Mouse (Mus musculus) ovary, adult 10 weeks (tissue): Measurements from ENCODE around the gene Tbkbp1. TPM values are rescaled to one million over a fixed set of nuclear protein-coding genes. Genes with fewer than 3 reads are reported as not detected.

Experiments
- polyA plus RNA-seq: library from polyadenylated mRNA; stranded (reverse); fragments of 350-450 nt; fragmentation: Illumina TruSeq; extraction: RNeasy Lipid Tissue Mini Kit (QIAGEN cat#74804); gene quantifications from one replicate; pipeline ENCODE4 v1.2.3, GENCODE M21; 2014

Tbkbp1 gene
- polyA plus RNA-seq = not detected

DNA sequence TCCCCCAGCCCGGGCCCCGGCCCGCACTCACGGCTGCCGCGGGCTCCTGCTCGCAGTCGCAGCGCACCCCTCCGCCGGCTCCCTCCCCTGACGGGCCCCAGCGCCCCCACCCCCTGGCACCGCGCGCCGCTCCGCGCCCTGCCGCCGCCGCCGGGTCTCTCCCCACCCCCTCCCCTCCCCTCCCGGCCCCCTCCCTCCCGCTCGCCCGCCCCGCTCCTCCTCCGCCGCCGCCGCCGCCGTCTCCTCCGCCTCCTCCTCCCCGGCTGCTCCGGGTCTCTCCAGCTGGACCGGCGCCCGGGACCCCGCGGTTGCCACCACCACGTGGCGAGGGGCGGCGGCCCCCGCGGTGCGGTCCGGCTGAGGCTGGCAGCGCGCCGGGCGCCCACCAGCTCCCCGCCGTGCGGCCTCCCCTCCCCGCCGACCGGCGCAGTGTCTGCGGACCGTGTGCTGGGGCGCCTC lies at the start of gene Tbkbp1:
TSS of gene Tbkbp1 (minus strand) at position 153 of the 459 bp plus-strand sequence.

DNA sequence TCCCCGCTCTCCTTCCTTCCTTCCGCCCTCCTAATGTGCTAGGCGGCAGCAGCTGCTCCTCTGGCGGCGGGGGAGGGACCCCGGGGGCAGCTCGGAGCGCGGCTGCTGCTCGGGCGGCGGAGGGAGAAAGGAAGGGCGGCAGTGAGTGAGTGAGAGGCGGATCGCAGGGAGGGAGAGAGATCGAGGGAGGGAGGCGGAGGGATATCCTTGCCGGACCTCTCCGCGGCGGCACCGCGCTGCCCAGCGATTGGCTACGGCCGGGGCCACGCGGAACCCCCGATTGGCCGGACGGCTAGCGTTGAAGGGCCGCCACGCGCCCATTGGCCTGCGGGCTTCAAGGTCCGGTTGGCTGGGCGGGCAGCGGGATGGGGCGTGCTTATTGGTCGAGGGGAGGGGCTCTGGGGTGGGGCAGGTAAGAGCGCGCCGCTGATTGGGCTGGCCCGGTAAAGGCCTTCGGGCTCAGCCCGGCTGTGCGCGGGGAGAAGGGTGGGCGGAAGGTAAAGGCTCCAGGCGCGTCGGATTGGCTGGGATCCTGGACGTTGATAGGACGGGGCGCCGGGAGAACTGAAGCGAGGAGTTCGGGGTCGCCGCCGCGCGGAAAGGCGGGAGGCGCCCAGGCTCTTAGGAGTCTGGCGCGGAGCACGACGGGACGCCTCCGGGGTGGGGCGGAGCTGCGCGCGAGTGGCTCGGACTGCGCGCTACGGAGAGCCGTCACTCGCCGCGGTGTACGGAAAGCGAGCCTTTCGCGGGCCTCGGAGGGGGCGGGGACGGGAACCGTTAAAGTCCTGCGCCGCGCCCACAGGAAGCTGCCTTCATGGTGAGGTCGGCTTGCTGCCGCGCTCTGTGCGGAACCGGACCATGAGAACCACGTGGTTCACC lies 36.7 kb upstream of the Tbkbp1 start, which contains the start of gene Kpnb1:
TSS of gene Kpnb1 (minus strand) at position 118 of the 879 bp plus-strand sequence.

DNA sequence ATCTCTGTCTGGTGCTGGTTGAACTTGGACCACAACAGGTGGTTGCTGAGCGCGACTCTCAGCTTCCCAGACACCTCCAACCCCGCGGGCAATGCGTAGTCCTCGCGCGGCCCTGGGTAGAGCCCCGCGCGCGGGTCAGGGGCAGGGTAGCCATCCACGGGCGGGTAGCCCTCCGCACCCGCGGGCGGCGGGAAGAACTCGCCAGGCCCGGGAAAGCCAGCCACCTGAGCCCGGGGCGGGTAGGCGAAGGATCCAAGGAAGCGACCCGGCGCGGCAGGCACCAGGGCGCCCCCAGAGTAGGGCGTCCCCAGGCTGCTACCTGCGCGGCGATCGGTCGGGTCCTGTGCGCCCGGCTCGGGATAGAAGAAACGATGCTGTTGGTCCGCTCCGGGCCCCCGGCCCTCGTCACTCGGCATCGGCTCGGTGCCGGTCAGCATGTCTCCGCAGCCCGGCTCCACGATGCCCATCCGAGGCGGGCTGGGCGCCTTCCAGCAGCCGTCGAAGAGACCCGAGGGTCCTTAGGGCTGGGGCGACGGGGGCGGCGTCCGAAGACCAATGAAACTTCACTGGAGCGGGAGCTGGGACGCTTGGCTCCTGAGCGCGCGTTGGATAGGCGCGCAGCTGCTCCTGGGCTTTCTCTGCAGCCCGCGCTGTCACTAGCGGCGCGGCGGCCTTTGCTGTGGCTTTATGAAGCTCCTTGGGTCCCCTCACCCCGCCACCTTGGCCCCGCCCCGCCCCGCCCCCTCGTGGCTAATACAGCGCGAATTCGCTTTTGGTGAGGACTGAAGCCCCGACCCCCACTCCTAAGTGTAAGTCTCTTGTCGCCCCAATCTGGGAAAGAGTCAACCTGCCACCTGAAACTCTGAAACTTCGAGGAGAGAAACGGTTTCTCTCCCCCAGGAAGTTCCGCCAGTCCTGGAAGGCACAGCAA lies 36.4 kb downstream of the Tbkbp1 start, which contains the start of gene Tbx21:
TSS of gene Tbx21 (minus strand) at position 661 of the 931 bp plus-strand sequence.

Other genes starting within 250 kb of the Tbkbp1 start
- 18.0 TPM for gene Cdk5rap3, start 235.0 kb downstream of the Tbkbp1 start, polyA plus RNA-seq
- 1.3 TPM for gene Prr15l, start 223.4 kb downstream of the Tbkbp1 start, polyA plus RNA-seq
- gene Pnpo, start 207.5 kb downstream of the Tbkbp1 start, polyA plus RNA-seq = 9.2 TPM
- gene Sp2, start 168.5 kb downstream of the Tbkbp1 start, polyA plus RNA-seq = 5.3 TPM
- not detected for gene Sp6, start 138.1 kb downstream of the Tbkbp1 start, polyA plus RNA-seq
- gene Scrn2, start 121.6 kb downstream of the Tbkbp1 start, polyA plus RNA-seq = not detected
- 0.48 TPM for gene Lrrc46, start 110.1 kb downstream of the Tbkbp1 start, polyA plus RNA-seq
- 11.5 TPM for gene Mrpl10, start 109.9 kb downstream of the Tbkbp1 start, polyA plus RNA-seq
- not detected for gene Osbpl7, start 100.9 kb downstream of the Tbkbp1 start, polyA plus RNA-seq
- gene Tbx21, start 36.2 kb downstream of the Tbkbp1 start, polyA plus RNA-seq = not detected
- 205 TPM for gene Kpnb1, start 36.4 kb upstream of the Tbkbp1 start, polyA plus RNA-seq
- gene Npepps, start 129.1 kb upstream of the Tbkbp1 start, polyA plus RNA-seq = 136 TPM
- 26.3 TPM for gene Mrpl45, start 164.2 kb upstream of the Tbkbp1 start, polyA plus RNA-seq
- 0.11 TPM for gene Gpr179, start 200.6 kb upstream of the Tbkbp1 start, polyA plus RNA-seq
- gene Socs7, start 211.1 kb upstream of the Tbkbp1 start, polyA plus RNA-seq = 24.3 TPM